ENCODE assay signal across 23 mouse cellular contexts in genomic region chr3:130828346-130828745, GRCm38 (mm10).
DNase-seq lines count a peak whose midpoint lies in the region; ATAC-seq lines count a peak whose summit lies in the region.
"Had no signal": no experiment of that assay in that cellular context is flagged by ENCODE, and none has a peak within 500 bp of the region (broad histone marks: within the 10 kb centered on the region; RNA-seq: fewer than 3 reads in every experiment).

No protein-coding gene starts in this region.

- no peaks in the 10 kb centered on the region for H3K4me1 ChIP-seq in hindbrain, embryonic 14.5 days (replicated peaks; ENCODE audit: control insufficient read depth, insufficient read depth, low read length)

- no peaks in the 10 kb centered on the region for H3K27me3 ChIP-seq in hindbrain, embryonic 14.5 days (ENCODE audit: control insufficient read depth, insufficient read depth, low read length)
- H3K27me3 ChIP-seq: CH12.LX, Patski had no signal

- H3K9ac ChIP-seq in hindbrain, embryonic 14.5 days = no peak overlapping the region

- 75% methylated on average over 4 of the region's 4 CpGs for WGBS in hindbrain, embryonic 14.5 days

- DNase-seq in heart, adult 11 months = peak; percentile 55
- DNase-seq in heart, adult 8-10 months (ENCODE audit: low spot score) = no peak
- DNase-seq in 3T3-L1 (ENCODE audit: low read depth, low spot score) (peak; percentile 51), NIH3T3 (ENCODE audit: low read depth) (peak; percentile 12), adipocyte (ENCODE audit: low spot score) (peak; percentile 60)
- DNase-seq in hindbrain, embryonic 14.5 days (ENCODE audit: low spot score) = no peak
- no peak for DNase-seq in layer of hippocampus, postnatal 10 days (ENCODE audit: low spot score in 2 of 2)
- DNase-seq in spleen, postnatal 10 days (ENCODE audit: low spot score in 2 of 2) = no peak
- DNase-seq: adrenal gland, adult 2 months; adrenal gland, adult 8-10 months; adrenal gland, postnatal 25 days; adrenal gland, postnatal 36 days; B cell, adult 2 months; cerebellum, adult 11 months; cerebellum, adult 11-12 months; cerebellum, adult 18-20 months; cerebellum, adult 2 months; cerebellum, adult 8-10 months had no signal

- H3K27ac ChIP-seq in hindbrain, embryonic 14.5 days = no peak overlapping the region

- H3K9me3 ChIP-seq in hindbrain, embryonic 14.5 days (ENCODE audit: control insufficient read depth, low read length) = no peaks in the 10 kb centered on the region

- no peak for ATAC-seq in hindbrain, embryonic 14.5 days (ENCODE audit: low FRiP score)
- ATAC-seq: activated CD4-positive, CD25-positive, alpha-beta regulatory T cell, adult 4 months; CD4-positive, CD25-positive, alpha-beta regulatory T cell, adult 4 months had no signal

- H3K36me3 ChIP-seq in hindbrain, embryonic 14.5 days (replicated peaks; ENCODE audit: control insufficient read depth, insufficient read depth) = no peaks in the 10 kb centered on the region
- H3K36me3 ChIP-seq: G1E had no signal

- H3K4me3 ChIP-seq in hindbrain, embryonic 14.5 days (replicated peaks; ENCODE audit: low read length) = no peak overlapping the region

- H3K4me2 ChIP-seq in hindbrain, embryonic 14.5 days (replicated peaks) = no peak overlapping the region

Comparison
In these comparisons a context has a peak if more than half of its experiments do, and no peak if none do; other contexts are left out.
1. DNase-seq: peak in heart, adult 11 months (single experiment), 3T3-L1 (single experiment), NIH3T3 (single experiment) and adipocyte (single experiment); none in heart, adult 8-10 months (single experiment), hindbrain, embryonic 14.5 days (single experiment), layer of hippocampus, postnatal 10 days (0 of 2) and spleen, postnatal 10 days (0 of 2).